Mouse (Mus musculus): ENCODE measurements at regions not wholly inside any gene's neighbourhood (a gene's known extent, or its start where the extent isn't known, plus 50 kb on each side); places are given as distances from the start of the nearest gene placed in this dataset.
"Not testable (repeated sequence)": the region's sequence is repeated elsewhere in the genome, so short reads cannot be mapped to it uniquely, and the experiment has no call there.

- DNase-seq (ENCODE audit: low spot score in 2 of 2), result no peak
These were observed 105.3 kb downstream of the Dad1 start for GRCm38 (mm10) chr14:54148626-54149025.

GRCm38 (mm10) chr14:54148121-54148520 lies 105.8 kb downstream of the Dad1 start:
- no peak for DNase-seq (ENCODE audit: low spot score in 2 of 2)

- no peak for DNase-seq (ENCODE audit: low spot score in 2 of 2)
These were observed 106.4 kb downstream of the Dad1 start for GRCm38 (mm10) chr14:54147546-54147945.

GRCm38 (mm10) chr14:54145743-54146741 lies 107.9 kb downstream of the Dad1 start:
- no peak for DNase-seq (ENCODE audit: low spot score in 2 of 2)

- DNase-seq (ENCODE audit: low spot score in 2 of 2), result no peak
These were observed 110.1 kb downstream of the Dad1 start for GRCm38 (mm10) chr14:54143828-54144227.

GRCm38 (mm10) chr14:54138288-54138687 lies 115.6 kb downstream of the Dad1 start:
- no peak for DNase-seq (ENCODE audit: low spot score in 2 of 2)

- DNase-seq (ENCODE audit: low spot score in 2 of 2), result no peak
These were observed 117.4 kb downstream of the Dad1 start for GRCm38 (mm10) chr14:54136538-54136937.

- no peak for DNase-seq (ENCODE audit: low spot score in 2 of 2)
These were observed 125.6 kb downstream of the Dad1 start for GRCm38 (mm10) chr14:54128334-54128733.

- no peak for DNase-seq (ENCODE audit: low spot score in 2 of 2)
These were observed 128.4 kb downstream of the Dad1 start for GRCm38 (mm10) chr14:54125510-54125909.

- no peak for DNase-seq (ENCODE audit: low spot score in 2 of 2)
These were observed 131.9 kb downstream of the Dad1 start for GRCm38 (mm10) chr14:54121973-54122372.

- no peak for DNase-seq (ENCODE audit: low spot score in 2 of 2)
These were observed 132.6 kb downstream of the Dad1 start for GRCm38 (mm10) chr14:54121340-54121739.

GRCm38 (mm10) chr14:54120194-54120593 lies 133.7 kb downstream of the Dad1 start:
- no peak for DNase-seq (ENCODE audit: low spot score in 2 of 2)

GRCm38 (mm10) chr14:54117607-54118006 lies 136.3 kb downstream of the Dad1 start:
- not testable (repeated sequence) for DNase-seq (ENCODE audit: low spot score in 2 of 2)

- no peak for DNase-seq (ENCODE audit: low spot score in 2 of 2)
These were observed 140.7 kb downstream of the Dad1 start for GRCm38 (mm10) chr14:54113216-54113615.

GRCm38 (mm10) chr14:54110971-54111370 lies 142.9 kb downstream of the Dad1 start:
- no peak for DNase-seq (ENCODE audit: low spot score in 2 of 2)

- DNase-seq (ENCODE audit: low spot score in 2 of 2), result no peak
These were observed 144.8 kb downstream of the Dad1 start for GRCm38 (mm10) chr14:54109129-54109528.

- DNase-seq (ENCODE audit: low spot score in 2 of 2), result no peak
These were observed 145.4 kb downstream of the Dad1 start for GRCm38 (mm10) chr14:54108311-54109074.

- no peak for DNase-seq (ENCODE audit: low spot score in 2 of 2)
These were observed 146.6 kb downstream of the Dad1 start for GRCm38 (mm10) chr14:54107204-54107796.

GRCm38 (mm10) chr14:54104243-54104642 lies 149.7 kb downstream of the Dad1 start:
- no peak for DNase-seq (ENCODE audit: low spot score in 2 of 2)

- no peak for DNase-seq (ENCODE audit: low spot score in 2 of 2)
These were observed 150.4 kb downstream of the Dad1 start for GRCm38 (mm10) chr14:54103541-54103940.

- no peak for DNase-seq (ENCODE audit: low spot score in 2 of 2)
These were observed 150.8 kb downstream of the Dad1 start for GRCm38 (mm10) chr14:54103115-54103514.

GRCm38 (mm10) chr14:54101775-54102174 lies 152.1 kb downstream of the Dad1 start:
- no peak for DNase-seq (ENCODE audit: low spot score in 2 of 2)
